Mouse (Mus musculus): ENCODE measurements around the gene Crebl2. TPM values are rescaled to one million over a fixed set of nuclear protein-coding genes. Genes with fewer than 3 reads are reported as not detected.

The Crebl2 gene
- polyA plus RNA-seq (2014; fragmentation: Illumina TruSeq; extraction: RNeasy Lipid Tissue Mini Kit (QIAGEN cat#74804); ENCODE audit: low read depth, low replicate concordance), result 34.6 TPM

GRCm38 (mm10) chr6:134829786-134830700 lies at the start of gene Crebl2:
TSS of gene Crebl2 (plus strand) at chr6:134830154.

GRCm38 (mm10) chr6:134792141-134793045 lies 37.6 kb upstream of the Crebl2 start, which contains the start of gene Dusp16:
TSS of gene Dusp16 (minus strand) at chr6:134792625.

GRCm38 (mm10) chr6:134898095-134898965 lies 68.4 kb downstream of the Crebl2 start, which contains the start of gene Gpr19:
TSS of gene Gpr19 (minus strand) at chr6:134898578.

Other genes starting within 250 kb of the Crebl2 start
- 56.6 TPM for gene Mansc1, start 197.7 kb upstream of the Crebl2 start, polyA plus RNA-seq (2014; fragmentation: Illumina TruSeq; extraction: RNeasy Lipid Tissue Mini Kit (QIAGEN cat#74804); ENCODE audit: low read depth, low replicate concordance)
- gene Borcs5, start 190.6 kb upstream of the Crebl2 start, polyA plus RNA-seq (2014; fragmentation: Illumina TruSeq; extraction: RNeasy Lipid Tissue Mini Kit (QIAGEN cat#74804); ENCODE audit: low read depth, low replicate concordance), result 2.0 TPM
- 80.7 TPM for gene Dusp16, start 37.5 kb upstream of the Crebl2 start, polyA plus RNA-seq (2014; fragmentation: Illumina TruSeq; extraction: RNeasy Lipid Tissue Mini Kit (QIAGEN cat#74804); ENCODE audit: low read depth, low replicate concordance)
- 2.1 TPM for gene Gpr19, start 68.4 kb downstream of the Crebl2 start, polyA plus RNA-seq (2014; fragmentation: Illumina TruSeq; extraction: RNeasy Lipid Tissue Mini Kit (QIAGEN cat#74804); ENCODE audit: low read depth, low replicate concordance)
- gene Cdkn1b, start 90.2 kb downstream of the Crebl2 start, polyA plus RNA-seq (2014; fragmentation: Illumina TruSeq; extraction: RNeasy Lipid Tissue Mini Kit (QIAGEN cat#74804); ENCODE audit: low read depth, low replicate concordance), result 274 TPM
- gene Apold1, start 151.6 kb downstream of the Crebl2 start, polyA plus RNA-seq (2014; fragmentation: Illumina TruSeq; extraction: RNeasy Lipid Tissue Mini Kit (QIAGEN cat#74804); ENCODE audit: low read depth, low replicate concordance), result 6.2 TPM
- 158 TPM for gene Ddx47, start 181.5 kb downstream of the Crebl2 start, polyA plus RNA-seq (2014; fragmentation: Illumina TruSeq; extraction: RNeasy Lipid Tissue Mini Kit (QIAGEN cat#74804); ENCODE audit: low read depth, low replicate concordance)
- gene Gprc5a, start 235.5 kb downstream of the Crebl2 start, polyA plus RNA-seq (2014; fragmentation: Illumina TruSeq; extraction: RNeasy Lipid Tissue Mini Kit (QIAGEN cat#74804); ENCODE audit: low read depth, low replicate concordance), result 44.1 TPM